8 mouse cellular contexts compared by ENCODE assay signal in the genomic region with DNA sequence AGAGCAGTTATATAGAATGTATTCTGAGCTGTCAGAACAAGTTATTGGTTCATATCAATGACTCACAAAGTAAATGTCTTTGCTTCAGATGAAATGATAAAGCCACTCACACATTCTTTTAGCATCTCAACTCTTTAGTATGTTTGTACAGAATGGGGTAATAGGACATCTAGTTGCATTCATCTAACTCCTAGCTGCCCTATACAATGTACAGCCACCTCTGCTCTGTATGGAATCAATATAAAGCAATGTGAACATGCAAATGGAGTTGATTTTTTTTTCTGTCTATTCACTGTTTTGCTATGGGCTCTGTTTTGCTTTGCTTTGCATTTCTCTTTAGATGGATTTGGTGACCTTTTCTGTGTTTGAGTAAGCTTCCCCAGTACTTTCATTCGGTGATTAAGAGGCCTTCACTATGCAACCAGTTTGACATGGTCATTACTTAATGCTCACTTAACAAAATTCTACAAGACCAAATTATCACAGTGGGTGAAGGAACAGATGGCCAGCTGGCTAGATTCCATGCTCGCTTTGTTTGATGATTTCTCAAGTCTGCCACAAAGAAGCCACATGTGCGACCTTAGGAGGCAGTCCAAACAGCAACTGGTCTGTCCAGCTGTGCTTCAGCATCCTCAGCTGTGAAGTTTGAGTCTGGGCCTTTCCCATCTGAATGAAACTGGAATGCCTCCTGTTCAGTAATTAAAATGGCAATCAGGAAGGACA.
DNase-seq lines count a peak whose midpoint lies in the region; ATAC-seq lines count a peak whose summit lies in the region.

No protein-coding gene starts in this region.

- intact Hi-C loops in heart, postnatal 25 days (cut with DNase I) = no loop called here

- no peak overlapping the region for H3K27ac ChIP-seq in stomach, embryonic 16.5 days (ENCODE audit: low read length)

- peak; percentile 60; the same call in 1 of the 2 replicates for ATAC-seq in stomach, embryonic 16.5 days (ENCODE audit: insufficient read depth, low FRiP score)

- 28% methylated on average over 3 of the region's 3 CpGs for WGBS in stomach, embryonic 16.5 days

- 0 out of 2 replicates have a peak, but pooled peaks cover 3% of the 10 kb centered on the region for H3K4me1 ChIP-seq in stomach, embryonic 16.5 days (ENCODE audit: control insufficient read depth, insufficient read depth, low read length)

- DNase-seq in heart, postnatal 4 days = peak; percentile 4
- no peak for DNase-seq in heart, adult 8-10 months (ENCODE audit: low spot score)
- peak; percentile 3 for DNase-seq in urinary bladder, postnatal 25 days (ENCODE audit: low spot score)
- no peak for DNase-seq in urinary bladder, postnatal 4 days (ENCODE audit: low spot score in 2 of 2)
- DNase-seq in layer of hippocampus, adult 9-11 months = peak; percentile 6
- DNase-seq in heart, postnatal 25 days (ENCODE audit: low spot score) = no peak
- no peak for DNase-seq in left cerebral cortex, adult 9 months (ENCODE audit: low spot score in 2 of 2)

- H3K4me3 ChIP-seq in stomach, embryonic 16.5 days (replicated peaks; ENCODE audit: low read length) = no peak overlapping the region

- no peaks in the 10 kb centered on the region for H3K36me3 ChIP-seq in stomach, embryonic 16.5 days (ENCODE audit: control insufficient read depth, insufficient read depth, low read length)

- H3K27me3 ChIP-seq in stomach, embryonic 16.5 days (ENCODE audit: control insufficient read depth, insufficient read depth, low read length) = no peaks in the 10 kb centered on the region

- no peaks in the 10 kb centered on the region for H3K9me3 ChIP-seq in stomach, embryonic 16.5 days (replicated peaks; ENCODE audit: control insufficient read depth, low read length)

- no peak overlapping the region for H3K9ac ChIP-seq in stomach, embryonic 16.5 days (ENCODE audit: low read length)

- no peak overlapping the region for H3K4me2 ChIP-seq in stomach, embryonic 16.5 days (ENCODE audit: low read depth, low read length)

Comparison
In these comparisons a context has a peak if more than half of its experiments do, and no peak if none do; other contexts are left out.
1. DNase-seq: peak in heart, postnatal 4 days (single experiment), urinary bladder, postnatal 25 days (single experiment) and layer of hippocampus, adult 9-11 months (single experiment); none in heart, adult 8-10 months (single experiment), urinary bladder, postnatal 4 days (0 of 2), heart, postnatal 25 days (single experiment) and left cerebral cortex, adult 9 months (0 of 2).